Mouse (Mus musculus) forebrain, embryonic 16.5 days (tissue): ENCODE data around the gene Gaa. TPM values are rescaled to one million over a fixed set of nuclear protein-coding genes. Genes with fewer than 3 reads are reported as not detected.
A peak's percentile ranks its signal among the peaks of the same experiment; 100 is the strongest.

Source experiments
- ATAC-seq: fragments of 200-750 bp; cut with Nextera tagmentation; 2 replicates; pipeline ENCODE4 v1.8.0; 2017; ENCODE audit warnings: mild to moderate bottlenecking, moderate library complexity
- H3K27ac ChIP-seq: fragments of 300-500 bp; sonication (generic); 2 replicates; pipeline ENCODE4 v1.5.1; 2014; ENCODE audit warnings: low read length, control low read depth
- H3K27me3 ChIP-seq: fragments of 300-500 bp; sonication (generic); replicated peaks from 2 replicates; pipeline ENCODE4 v1.6.1; 2014; ENCODE audit warnings: low read length; ENCODE audit not compliant: control insufficient read depth, insufficient read depth
- H3K36me3 ChIP-seq: fragments of 300-500 bp; sonication (generic); 2 replicates; pipeline ENCODE4 v1.6.1; 2014; ENCODE audit not compliant: control insufficient read depth, insufficient read depth
- H3K4me1 ChIP-seq: fragments of 300-500 bp; sonication (generic); replicated peaks from 2 replicates; pipeline ENCODE4 v1.6.1; 2014; ENCODE audit warnings: low read length; ENCODE audit not compliant: control insufficient read depth, insufficient read depth
- H3K4me2 ChIP-seq: fragments of 300-500 bp; sonication (generic); 2 replicates; pipeline ENCODE4 v1.6.1; 2014; ENCODE audit warnings: mild to moderate bottlenecking, low read length, control low read depth
- H3K4me3 ChIP-seq: fragments of 300-500 bp; sonication (generic); replicated peaks from 2 replicates; pipeline ENCODE4 v1.5.1; 2014; ENCODE audit warnings: mild to moderate bottlenecking, low read length, control low read depth
- H3K9ac ChIP-seq: fragments of 300-500 bp; sonication (generic); replicated peaks from 2 replicates; pipeline ENCODE4 v1.6.1; 2014; ENCODE audit warnings: low read depth, low read length, control low read depth
- H3K9me3 ChIP-seq: fragments of 300-500 bp; sonication (generic); 2 replicates; pipeline ENCODE4 v1.6.1; 2016; ENCODE audit warnings: low read length; ENCODE audit not compliant: control insufficient read depth
- WGBS: fragments of 180-500 bp; shearing (Covaris S2); extraction: QIAGEN DNeasy Blood & Tissue Kit; methylation state at CpG from one replicate; pipeline ENCODE4 v1.1.7; 2014; 5-methylcytosine and 5-hydroxymethylcytosine counted together
- polyA plus RNA-seq: library from polyadenylated mRNA; unstranded; fragments of >200 nt; fragmentation: Nextera tagmentation; extraction: Ambion mirVana; gene quantifications from 2 replicates; pipeline ENCODE4 v1.2.1, GENCODE M21; 2015

Gene Gaa
- 59.8 and 69.7 TPM in 2 replicates for polyA plus RNA-seq

- Histone ChIP-seq H3K4me2 (peak within 1 kb of the TSS; percentile 83), H3K36me3 (peaks cover 3% of the 10 kb centered on the region), H3K27ac (no peak within 1 kb of the TSS), H3K4me1 (peaks cover 15% of the 10 kb centered on the region), H3K4me3 (peak within 1 kb of the TSS; percentile 61), H3K27me3 (no peaks in the 10 kb centered on the region), H3K9me3 (no peaks in the 10 kb centered on the region), H3K9ac (peak within 1 kb of the TSS; percentile 68)
- ATAC-seq: peak; percentile 73
- WGBS: 3% methylated on average over 52 of the region's 52 CpGs
Measured at GRCm38 (mm10) chr11:119267768-119268556, at the start of gene Gaa. Gene Gaa (plus strand): TSS chr11:119267887.

- peak; percentile 67 for ATAC-seq
- peak overlapping the region; percentile 83 for H3K27ac ChIP-seq
- no peaks in the 10 kb centered on the region for H3K9me3 ChIP-seq
- 3% methylated on average over 17 of the region's 17 CpGs for WGBS
- peak overlapping the region; percentile 7 for H3K4me3 ChIP-seq
- peak overlapping the region; percentile 43 for H3K9ac ChIP-seq
- H3K36me3 ChIP-seq: no peaks in the 10 kb centered on the region
- peak overlapping the region; percentile 42 for H3K4me2 ChIP-seq
- peaks cover 53% of the 10 kb centered on the region for H3K4me1 ChIP-seq
- H3K27me3 ChIP-seq: no peaks in the 10 kb centered on the region
Measured at GRCm38 (mm10) chr11:119219816-119220465, 47.7 kb upstream of the Gaa start.

GRCm38 (mm10) chr11:119221812-119222510, 45.7 kb upstream of the Gaa start:
- H3K9ac ChIP-seq: no peak overlapping the region
- H3K36me3 ChIP-seq: no peaks in the 10 kb centered on the region
- H3K9me3 ChIP-seq: no peaks in the 10 kb centered on the region
- no peak overlapping the region for H3K4me2 ChIP-seq
- H3K4me3 ChIP-seq: no peak overlapping the region
- H3K27ac ChIP-seq: no peak overlapping the region
- no peak for ATAC-seq
- H3K27me3 ChIP-seq: no peaks in the 10 kb centered on the region
- 49% methylated on average over 10 of the region's 11 CpGs for WGBS
- H3K4me1 ChIP-seq: peaks cover 56% of the 10 kb centered on the region

DNA sequence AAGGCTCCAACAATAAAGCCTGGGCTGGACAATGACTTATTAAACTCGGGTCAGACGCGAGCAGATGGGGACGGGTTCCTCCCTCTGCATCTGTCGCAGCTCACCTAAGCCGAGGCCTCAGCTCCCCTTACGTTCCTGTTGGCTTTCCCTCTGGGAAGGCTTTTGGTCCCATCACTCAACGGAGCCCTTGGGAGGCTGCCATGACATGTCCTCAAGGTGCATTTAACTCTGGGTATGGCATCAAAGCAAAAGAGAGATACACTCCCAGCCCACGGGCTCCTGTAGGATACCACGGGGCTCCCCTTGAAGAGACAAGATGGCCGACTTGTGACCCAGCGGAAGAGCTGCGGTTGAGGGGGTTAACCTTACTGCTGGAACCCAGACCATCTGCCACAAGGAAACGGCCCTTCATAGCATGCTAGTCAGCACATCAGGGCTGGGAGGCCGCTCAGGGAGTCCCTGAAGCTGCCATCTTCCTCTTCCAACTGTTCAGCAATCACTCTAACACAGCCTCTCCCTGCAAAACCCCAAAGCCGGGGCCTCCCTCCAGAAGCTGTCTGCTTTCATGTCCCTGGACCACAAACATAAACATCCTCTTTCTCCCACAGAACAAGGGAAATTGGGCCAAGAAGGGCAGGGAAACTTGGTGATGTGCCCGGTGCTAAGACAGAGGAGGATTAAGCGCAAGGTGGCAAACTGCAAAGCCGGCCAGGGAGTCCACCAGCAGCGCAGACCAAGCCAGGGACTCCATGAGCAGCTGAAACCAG, 44.4 kb upstream of the Gaa start:
- no peak overlapping the region for H3K4me3 ChIP-seq
- H3K4me1 ChIP-seq: peaks cover 61% of the 10 kb centered on the region
- no peak overlapping the region for H3K9ac ChIP-seq
- no peaks in the 10 kb centered on the region for H3K27me3 ChIP-seq
- no peak overlapping the region for H3K27ac ChIP-seq
- no peak for ATAC-seq
- H3K4me2 ChIP-seq: no peak overlapping the region
- H3K36me3 ChIP-seq: no peaks in the 10 kb centered on the region
- WGBS: 70% methylated on average over 20 of the region's 20 CpGs
- H3K9me3 ChIP-seq: no peaks in the 10 kb centered on the region

- Histone ChIP-seq H3K27me3 (no peaks in the 10 kb centered on the region), H3K9ac (no peak overlapping the region), H3K4me1 (peaks cover 66% of the 10 kb centered on the region), H3K27ac (no peak overlapping the region), H3K4me2 (no peak overlapping the region), H3K9me3 (no peaks in the 10 kb centered on the region), H3K36me3 (no peaks in the 10 kb centered on the region), H3K4me3 (no peak overlapping the region)
- no peak for ATAC-seq
- WGBS: 86% methylated on average over 6 of the region's 6 CpGs
Measured at GRCm38 (mm10) chr11:119224926-119225325, 42.8 kb upstream of the Gaa start.

DNA sequence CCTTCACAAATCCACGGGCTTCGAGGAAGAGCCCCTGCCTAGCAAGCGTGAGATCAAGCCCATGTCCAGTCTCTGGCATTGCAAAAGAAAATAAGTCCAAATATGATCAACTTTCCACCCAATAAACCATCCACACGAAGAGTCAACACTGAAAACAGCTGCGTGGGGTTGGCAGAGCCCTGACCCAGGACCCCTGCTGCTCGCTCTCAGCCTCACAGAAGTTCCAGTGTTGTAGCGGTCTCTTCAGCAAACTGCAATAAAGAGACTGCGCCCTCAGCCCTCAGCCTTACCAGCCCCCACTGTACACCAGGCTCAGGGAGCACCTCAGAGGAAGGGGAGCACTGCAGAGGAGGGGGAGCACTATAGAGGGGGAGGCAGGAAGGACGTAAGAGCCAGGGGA, 42.1 kb upstream of the Gaa start:
- 70% methylated on average over 9 of the region's 9 CpGs for WGBS
- Histone ChIP-seq H3K36me3 (no peaks in the 10 kb centered on the region), H3K4me2 (no peak overlapping the region), H3K4me1 (peaks cover 63% of the 10 kb centered on the region), H3K27ac (no peak overlapping the region), H3K9ac (no peak overlapping the region), H3K27me3 (no peaks in the 10 kb centered on the region), H3K4me3 (no peak overlapping the region), H3K9me3 (no peaks in the 10 kb centered on the region)
- ATAC-seq: no peak

DNA sequence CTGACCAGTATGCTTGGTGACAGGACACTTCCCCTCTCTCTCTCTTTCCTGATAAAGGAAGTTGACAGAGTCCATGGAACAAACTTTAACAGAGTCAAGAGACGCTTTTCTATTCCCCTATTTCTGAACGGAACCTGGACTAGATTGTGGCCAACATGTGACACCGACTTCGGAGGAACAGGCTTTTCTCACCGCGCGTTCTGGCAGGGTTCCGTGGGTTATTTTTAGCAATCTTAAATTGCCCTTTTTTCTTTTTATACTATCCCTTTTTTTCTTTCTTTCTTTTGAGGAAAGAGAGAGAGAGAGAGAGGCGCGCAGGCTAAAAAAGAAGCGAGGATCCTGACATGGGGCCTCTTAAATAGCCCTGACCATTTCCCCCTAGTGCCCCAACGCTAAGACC, 40.1 kb upstream of the Gaa start:
- Histone ChIP-seq H3K9ac (peak overlapping the region; percentile 92), H3K9me3 (no peaks in the 10 kb centered on the region), H3K4me3 (peak overlapping the region; percentile 74), H3K36me3 (no peaks in the 10 kb centered on the region), H3K27ac (peak overlapping the region; percentile 61), H3K4me1 (peaks cover 59% of the 10 kb centered on the region), H3K4me2 (peak overlapping the region; percentile 100), H3K27me3 (no peaks in the 10 kb centered on the region)
- WGBS: 2% methylated on average over 12 of the region's 12 CpGs
- no peak for ATAC-seq

- peak within 1 kb of the TSS; percentile 74 for H3K4me3 ChIP-seq
- H3K27ac ChIP-seq: peak within 1 kb of the TSS; percentile 78
- H3K4me1 ChIP-seq: peaks cover 53% of the 10 kb centered on the region
- under 1% methylated on average over 64 of the region's 66 CpGs for WGBS
- H3K9me3 ChIP-seq: no peaks in the 10 kb centered on the region
- peak; percentile 93 for ATAC-seq
- no peaks in the 10 kb centered on the region for H3K27me3 ChIP-seq
- H3K9ac ChIP-seq: peak within 1 kb of the TSS; percentile 92
- peak within 1 kb of the TSS; percentile 100 for H3K4me2 ChIP-seq
- no peaks in the 10 kb centered on the region for H3K36me3 ChIP-seq
Measured at GRCm38 (mm10) chr11:119228091-119228781, 39.5 kb upstream of the Gaa start, which contains the start of the genes Tbc1d16 and Ccdc40. Gene Tbc1d16 (minus strand): TSS chr11:119228499. Gene Ccdc40 (plus strand): TSS chr11:119228572.
